Mouse (Mus musculus) bone marrow macrophage, adult 2 months (primary cell): ENCODE measurements around the gene Hipk4. TPM values are rescaled to one million over a fixed set of nuclear protein-coding genes. Genes with fewer than 3 reads are reported as not detected.

ENCODE experiments used
- H3K27ac ChIP-seq: 2 replicates; pipeline ENCODE4 v1.5.1; 2012; ENCODE audit warnings: low read depth, low read length; ENCODE audit not compliant: insufficient read depth
- H3K4me1 ChIP-seq: 2 replicates; pipeline ENCODE4 v1.6.1; 2012; ENCODE audit warnings: low read length; ENCODE audit not compliant: control insufficient read depth, insufficient read depth
- H3K4me3 ChIP-seq: 2 replicates; pipeline ENCODE4 v1.5.1; 2012; ENCODE audit warnings: mild to moderate bottlenecking, low read length, moderate library complexity; ENCODE audit not compliant: insufficient read depth
- CTCF ChIP-seq: IDR thresholded peaks from 2 replicates; pipeline ENCODE4 v1.5.1; 2012; ENCODE audit warnings: low read depth, mild to moderate bottlenecking, low read length, moderate library complexity
- POLR2A ChIP-seq: IDR thresholded peaks from 2 replicates; pipeline ENCODE4 v1.6.1; 2012; ENCODE audit warnings: mild to moderate bottlenecking, low read depth, low read length, borderline replicate concordance
- polyA plus RNA-seq: library from polyadenylated mRNA; stranded (reverse); fragments of >200 nt; gene quantifications from 2 replicates; pipeline ENCODE4 v1.2.4, GENCODE M21; 2012; ENCODE audit not compliant: missing spikeins, insufficient read depth, insufficient read length

The Hipk4 gene
- polyA plus RNA-seq: 0.43 TPM in 1 of 2 replicates, not detected in the other

DNA sequence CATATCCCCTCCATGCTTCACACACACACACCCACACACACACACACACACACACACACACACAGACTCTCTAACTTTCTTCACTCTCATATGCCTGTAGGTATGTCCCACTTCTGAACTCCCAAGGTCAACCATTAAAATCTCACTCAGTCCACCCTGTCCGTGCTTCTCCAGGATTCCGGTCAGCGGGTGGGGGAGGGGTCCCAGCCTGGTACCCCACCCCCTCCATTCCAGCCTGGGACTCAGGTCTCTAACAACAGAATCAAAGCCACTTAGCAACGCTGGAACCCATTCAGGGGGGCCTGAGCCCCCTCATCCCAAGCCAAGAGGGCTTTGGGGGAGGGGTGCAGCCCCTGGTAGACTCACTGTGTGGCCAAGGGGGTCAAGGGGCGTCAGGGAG is at the start of gene Hipk4:
Gene Hipk4 (plus strand): TSS at position 301 of the 400 bp plus-strand sequence.
- Histone ChIP-seq H3K27ac (no peak within 1 kb of the TSS), H3K4me3 (no peak within 1 kb of the TSS), H3K4me1 (peaks cover 4% of the 10 kb centered on the region)
- TF ChIP-seq CTCF (no peak), POLR2A (no peak)

DNA sequence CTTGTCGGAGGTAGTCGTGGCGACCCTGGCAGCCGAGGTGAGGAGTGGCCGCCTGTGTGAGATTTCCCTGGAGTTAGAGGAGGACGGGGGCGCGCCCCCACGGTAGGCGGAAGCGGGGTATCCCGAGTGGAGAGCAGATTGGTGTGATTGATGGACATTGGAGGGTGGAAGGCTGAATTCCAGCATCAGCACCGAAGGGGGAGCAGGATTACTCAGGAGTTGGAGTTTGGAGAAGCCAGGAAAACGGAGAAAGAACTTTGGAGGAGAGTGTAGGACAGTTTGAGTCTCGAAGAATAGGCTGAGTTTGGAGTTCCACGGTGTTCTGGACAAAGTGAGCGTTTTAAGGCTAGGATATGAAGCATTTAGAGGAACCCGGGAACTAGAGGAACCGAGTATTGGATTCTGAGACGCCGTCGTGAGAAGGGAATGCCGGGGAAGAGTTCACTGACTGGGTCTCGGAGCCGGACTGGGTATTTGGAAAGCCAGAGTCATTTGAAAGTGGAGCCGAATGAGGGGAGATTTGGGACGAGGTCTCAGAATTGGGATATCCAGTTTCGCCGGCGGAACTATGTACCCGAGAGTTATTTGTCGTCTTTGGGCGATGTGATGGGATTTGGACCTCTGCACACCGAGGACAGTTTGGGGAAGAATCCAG is 49.1 kb upstream of the Hipk4 start:
- peak overlapping the region; percentile 76 for H3K27ac ChIP-seq
- no peak for TF ChIP-seq POLR2A
- TF ChIP-seq CTCF: no peak
- peaks cover 10% of the 10 kb centered on the region for H3K4me1 ChIP-seq
- H3K4me3 ChIP-seq: peak overlapping the region; percentile 87

DNA sequence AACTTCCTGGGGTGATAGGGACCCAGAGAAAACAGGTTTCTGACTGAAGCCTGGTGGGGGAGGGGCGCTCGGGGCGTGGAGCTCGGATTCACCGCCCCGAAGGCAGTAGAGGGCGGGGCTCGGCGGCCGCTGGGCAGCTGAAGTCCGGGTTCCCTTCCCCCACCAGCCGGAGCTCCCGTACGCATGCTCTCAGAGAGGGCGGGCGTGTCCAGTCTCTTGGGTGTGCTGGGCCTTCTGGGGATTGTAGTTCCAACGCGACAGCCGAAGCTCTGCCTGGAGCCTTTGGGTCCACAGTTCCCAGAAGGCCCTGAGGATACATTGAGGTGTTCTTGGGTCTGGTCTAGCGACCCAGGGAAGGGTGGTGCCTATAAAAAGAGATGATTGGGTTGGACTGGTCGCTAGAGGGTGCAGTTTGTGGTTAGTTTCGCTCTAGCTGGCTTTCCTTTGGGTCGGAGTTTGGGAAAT is 48.5 kb upstream of the Hipk4 start:
- H3K4me1 ChIP-seq: peaks cover 10% of the 10 kb centered on the region
- peak overlapping the region; percentile 76 for H3K27ac ChIP-seq
- peak overlapping the region; percentile 87 for H3K4me3 ChIP-seq
- TF ChIP-seq POLR2A (no peak), CTCF (0 out of 2 replicates have a peak, but pooled peaks have one; percentile 7)

DNA sequence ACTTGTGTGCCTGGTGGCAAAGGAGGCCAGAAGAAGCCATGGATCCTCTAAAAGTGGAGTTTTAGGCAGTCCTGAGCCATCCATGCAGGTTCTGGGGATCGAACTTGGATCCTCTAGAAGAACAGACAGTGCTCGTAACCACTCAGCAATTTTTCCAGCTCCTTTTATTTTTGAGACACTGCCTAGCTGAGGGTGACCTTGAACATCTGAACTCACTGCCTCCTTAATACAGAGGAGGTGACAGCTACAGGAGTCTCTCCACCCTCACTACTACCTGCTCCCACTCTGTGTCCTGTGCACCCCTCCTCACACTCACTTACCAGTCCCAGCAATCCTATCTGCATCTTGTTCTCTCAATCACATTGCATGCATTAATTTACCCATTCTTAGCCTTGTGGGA is 47.5 kb upstream of the Hipk4 start:
- H3K27ac ChIP-seq: no peak overlapping the region
- H3K4me1 ChIP-seq: peaks cover 10% of the 10 kb centered on the region
- no peak overlapping the region for H3K4me3 ChIP-seq
- TF ChIP-seq CTCF: no peak

- TF ChIP-seq POLR2A (no peak), CTCF (no peak)
- Histone ChIP-seq H3K27ac (no peak overlapping the region), H3K4me3 (no peak overlapping the region), H3K4me1 (peaks cover 15% of the 10 kb centered on the region)
These were observed 46.9 kb upstream of the Hipk4 start for GRCm38 (mm10) chr7:27476098-27476635.

DNA sequence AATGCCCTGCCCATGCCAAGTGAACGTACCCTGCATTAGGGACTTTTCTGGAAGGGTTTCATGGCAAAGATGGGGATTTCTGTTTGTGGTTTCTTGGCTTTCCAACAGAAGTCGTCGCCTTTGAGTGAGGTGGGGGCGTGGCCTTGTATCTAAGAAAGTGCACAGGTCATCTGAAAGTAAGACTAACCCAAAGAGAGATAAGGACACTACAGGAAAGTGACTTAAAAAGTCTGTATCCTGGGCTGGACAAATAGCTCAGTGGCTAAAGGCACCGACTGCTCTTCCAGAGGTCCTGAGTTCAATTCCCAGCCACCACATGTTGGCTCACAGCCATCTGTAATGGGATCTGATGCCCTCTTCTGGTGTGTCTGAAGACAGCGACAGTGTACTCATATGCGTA is 44.5 kb upstream of the Hipk4 start:
- H3K27ac ChIP-seq: no peak overlapping the region
- H3K4me1 ChIP-seq: peaks cover 26% of the 10 kb centered on the region
- H3K4me3 ChIP-seq: no peak overlapping the region
- TF ChIP-seq CTCF: no peak
- TF ChIP-seq POLR2A: no peak

DNA sequence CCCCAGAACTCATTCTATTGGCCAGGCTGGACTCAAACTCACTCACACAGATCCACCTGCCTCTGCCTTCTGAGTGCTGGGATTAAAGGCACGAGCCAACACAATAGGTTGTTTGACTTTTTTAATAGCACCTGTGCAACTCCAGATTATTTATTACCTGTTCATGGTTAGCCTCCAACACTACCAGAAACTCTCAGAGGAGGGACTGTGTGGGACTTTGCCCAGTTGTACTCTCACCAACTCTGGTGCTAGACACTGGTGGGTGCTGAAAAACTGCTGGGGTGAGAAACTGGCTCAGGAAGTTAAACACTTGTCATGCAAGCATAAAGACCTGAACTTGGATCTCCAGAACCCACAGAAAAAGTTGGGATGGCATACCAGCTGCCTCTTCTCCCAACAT is 43.3 kb upstream of the Hipk4 start:
- Histone ChIP-seq H3K4me1 (peaks cover 28% of the 10 kb centered on the region), H3K27ac (no peak overlapping the region), H3K4me3 (no peak overlapping the region)
- TF ChIP-seq CTCF (no peak), POLR2A (no peak)

DNA sequence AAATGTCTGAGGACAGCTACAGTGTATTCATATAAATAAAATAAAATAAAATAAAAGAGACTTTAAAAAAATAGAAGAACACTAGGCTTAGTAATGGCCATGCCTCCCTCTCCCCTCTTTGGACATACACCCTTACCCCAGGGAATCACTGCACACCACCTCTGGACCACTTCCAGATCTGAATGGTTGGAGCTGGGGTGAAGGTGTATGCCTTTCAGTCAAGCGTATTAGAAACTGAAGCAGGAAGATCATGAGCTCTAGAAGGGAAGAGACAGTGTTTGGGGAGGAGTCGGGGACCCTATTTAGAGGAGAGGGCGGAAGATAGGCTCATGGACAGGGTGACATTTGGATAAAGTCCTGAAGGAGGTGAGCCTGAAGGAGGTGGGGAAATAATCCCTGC is 42.6 kb upstream of the Hipk4 start:
- TF ChIP-seq CTCF (no peak), POLR2A (no peak)
- Histone ChIP-seq H3K4me1 (peaks cover 26% of the 10 kb centered on the region), H3K4me3 (no peak overlapping the region), H3K27ac (no peak overlapping the region)

- TF ChIP-seq POLR2A (no peak), CTCF (no peak)
- H3K4me1 ChIP-seq: peaks cover 26% of the 10 kb centered on the region
- peak overlapping the region; percentile 59 for H3K4me3 ChIP-seq
- H3K27ac ChIP-seq: peak overlapping the region; percentile 45; the same call in 1 of the 2 replicates
These were observed 42.0 kb upstream of the Hipk4 start for GRCm38 (mm10) chr7:27480927-27481626.

DNA sequence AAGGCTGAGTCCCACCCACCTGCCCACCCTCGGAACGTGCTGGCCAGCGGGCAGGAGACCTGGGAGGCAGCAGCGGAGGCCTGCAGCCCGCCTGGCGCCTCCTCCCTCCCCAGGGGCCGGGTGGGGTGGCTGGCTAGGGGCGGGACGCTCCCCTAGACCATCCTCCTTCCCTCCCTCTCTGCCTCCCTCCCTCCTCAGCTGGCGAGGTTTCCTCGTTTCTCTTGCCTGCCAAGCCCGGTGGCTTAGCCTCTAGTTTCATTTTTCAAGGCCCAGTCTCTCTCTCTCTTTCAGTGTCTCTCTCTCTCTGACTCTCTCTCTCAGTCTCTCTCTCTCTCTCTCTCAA is 41.5 kb upstream of the Hipk4 start:
- Histone ChIP-seq H3K4me1 (peaks cover 26% of the 10 kb centered on the region), H3K4me3 (peak overlapping the region; percentile 59), H3K27ac (peak overlapping the region; percentile 47; the same call in 1 of the 2 replicates)
- no peak for TF ChIP-seq POLR2A
- no peak for TF ChIP-seq CTCF
